Mouse (Mus musculus) splenic B cell, adult 2 months (primary cell): ENCODE measurements around the gene Hs1bp3.

Experiments
- DNase-seq: peaks from one replicate; pipeline ENCODE4 v3.0.0-alpha.2; 2011; ENCODE audit warnings: low read depth, low spot score
- H3K27me3 ChIP-seq: 2 replicates; pipeline ENCODE4 v1.6.1; 2012; ENCODE audit warnings: mild to moderate bottlenecking, low read length, moderate library complexity, mixed read lengths; ENCODE audit not compliant: control insufficient read depth, poor library complexity, insufficient read depth, severe bottlenecking
- H3K36me3 ChIP-seq: 2 replicates; pipeline ENCODE4 v1.6.1; 2012; ENCODE audit warnings: mild to moderate bottlenecking, low read length, moderate library complexity, mixed read lengths; ENCODE audit not compliant: control insufficient read depth, poor library complexity, insufficient read depth, severe bottlenecking

Hs1bp3 gene

GRCm38 (mm10) chr12:8337286-8338060 is 24.2 kb downstream of the Hs1bp3 start:
- Histone ChIP-seq H3K36me3 (0 out of 2 replicates have a peak, but pooled peaks cover 5% of the 10 kb centered on the region), H3K27me3 (no peaks in the 10 kb centered on the region)
- DNase-seq: no peak

GRCm38 (mm10) chr12:8338491-8338890 is 25.3 kb downstream of the Hs1bp3 start:
- no peaks in the 10 kb centered on the region for H3K27me3 ChIP-seq
- no peak for DNase-seq
- 0 out of 2 replicates have a peak, but pooled peaks cover 5% of the 10 kb centered on the region for H3K36me3 ChIP-seq

GRCm38 (mm10) chr12:8338918-8339317 is 25.7 kb downstream of the Hs1bp3 start:
- DNase-seq: no peak
- Histone ChIP-seq H3K27me3 (no peaks in the 10 kb centered on the region), H3K36me3 (0 out of 2 replicates have a peak, but pooled peaks cover 5% of the 10 kb centered on the region)

GRCm38 (mm10) chr12:8339591-8340319 is 26.5 kb downstream of the Hs1bp3 start:
- Histone ChIP-seq H3K36me3 (0 out of 2 replicates have a peak, but pooled peaks cover 5% of the 10 kb centered on the region), H3K27me3 (no peaks in the 10 kb centered on the region)
- no peak for DNase-seq

- H3K36me3 ChIP-seq: 0 out of 2 replicates have a peak, but pooled peaks cover 5% of the 10 kb centered on the region
- no peaks in the 10 kb centered on the region for H3K27me3 ChIP-seq
- DNase-seq: no peak
Observed at GRCm38 (mm10) chr12:8341008-8341407, 27.8 kb downstream of the Hs1bp3 start.

GRCm38 (mm10) chr12:8343381-8343780 is 30.1 kb downstream of the Hs1bp3 start:
- H3K27me3 ChIP-seq: no peaks in the 10 kb centered on the region

GRCm38 (mm10) chr12:8344897-8345296 is 31.7 kb downstream of the Hs1bp3 start:
- Histone ChIP-seq H3K27me3 (no peaks in the 10 kb centered on the region), H3K36me3 (no peaks in the 10 kb centered on the region)
- peak; percentile 20 for DNase-seq

More at GRCm38 (mm10) chr12:8343381-8343780, 30.1 kb downstream of the Hs1bp3 start:
- 0 out of 2 replicates have a peak, but pooled peaks cover 4% of the 10 kb centered on the region for H3K36me3 ChIP-seq
- DNase-seq: no peak

- Histone ChIP-seq H3K36me3 (no peaks in the 10 kb centered on the region), H3K27me3 (no peaks in the 10 kb centered on the region)
- DNase-seq: no peak
Observed at GRCm38 (mm10) chr12:8345539-8345938, 32.3 kb downstream of the Hs1bp3 start.

- DNase-seq: peak; percentile 55
- no peaks in the 10 kb centered on the region for H3K27me3 ChIP-seq
- no peaks in the 10 kb centered on the region for H3K36me3 ChIP-seq
Observed at GRCm38 (mm10) chr12:8347746-8348462, 34.7 kb downstream of the Hs1bp3 start.

GRCm38 (mm10) chr12:8348733-8349513 is 35.7 kb downstream of the Hs1bp3 start:
- Histone ChIP-seq H3K27me3 (no peaks in the 10 kb centered on the region), H3K36me3 (no peaks in the 10 kb centered on the region)
- DNase-seq: no peak

GRCm38 (mm10) chr12:8351025-8351903 is 38.0 kb downstream of the Hs1bp3 start:
- no peaks in the 10 kb centered on the region for H3K36me3 ChIP-seq
- no peaks in the 10 kb centered on the region for H3K27me3 ChIP-seq
- peak; percentile 80 for DNase-seq

GRCm38 (mm10) chr12:8353071-8353470 is 39.8 kb downstream of the Hs1bp3 start:
- DNase-seq: peak; percentile 67
- Histone ChIP-seq H3K27me3 (no peaks in the 10 kb centered on the region), H3K36me3 (no peaks in the 10 kb centered on the region)

- Histone ChIP-seq H3K27me3 (no peaks in the 10 kb centered on the region), H3K36me3 (no peaks in the 10 kb centered on the region)
- no peak for DNase-seq
Observed at GRCm38 (mm10) chr12:8354187-8354586, 41.0 kb downstream of the Hs1bp3 start.
